Mouse (Mus musculus): ENCODE results near the gene Apom. TPM values are rescaled to one million over a fixed set of nuclear protein-coding genes. Genes with fewer than 3 reads are reported as not detected.
A peak's percentile ranks its signal among the peaks of the same experiment; 100 is the strongest.

Apom gene
- polyA plus RNA-seq, 1 experiment = 0.20 TPM

DNA sequence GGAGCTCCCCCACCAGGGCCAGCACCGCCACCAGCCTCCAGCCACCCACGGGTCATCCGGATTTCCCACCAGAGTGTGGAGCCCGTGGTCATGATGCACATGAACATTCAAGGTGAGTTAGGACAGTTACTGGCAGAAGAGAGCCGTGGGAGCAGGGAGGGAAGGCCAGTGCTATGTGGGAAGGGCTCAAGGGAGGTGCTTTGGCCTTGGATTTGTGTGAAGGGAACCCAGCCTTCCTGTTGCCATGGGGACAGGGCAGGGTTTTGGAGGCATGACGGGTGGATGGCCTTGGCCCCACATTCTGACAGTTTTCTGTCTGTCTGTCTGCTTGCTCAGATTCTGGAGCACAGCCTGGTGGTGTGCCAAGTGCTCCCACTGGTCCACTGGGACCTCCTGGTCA is 10.1 kb upstream of the Apom start:
- no peak for TF ChIP-seq FOSL1 (IDR thresholded peaks at IDR 0.05; ENCODE audit: insufficient read depth, low read length, poor library complexity, severe bottlenecking)
- TF ChIP-seq CTCF (IDR thresholded peaks at IDR 0.05; ENCODE audit: control insufficient read depth, insufficient read depth, insufficient read length) = no peak
- TF ChIP-seq MAX (IDR thresholded peaks at IDR 0.05) = no peak
- no peak for TF ChIP-seq MYOG (IDR thresholded peaks at IDR 0.05; ENCODE audit: control insufficient read depth, extremely low read depth, insufficient read length)
- no peak for TF ChIP-seq USF1 (IDR thresholded peaks at IDR 0.05; ENCODE audit: low read depth)
- TF ChIP-seq MYOD1 (IDR thresholded peaks at IDR 0.05; ENCODE audit: control insufficient read depth, insufficient read length, low read depth) = no peak
- TF ChIP-seq CEBPB (IDR thresholded peaks at IDR 0.05; ENCODE audit: low read depth) = no peak
- Histone ChIP-seq H3ac (ENCODE audit: control insufficient read depth, insufficient read length, low read depth) (no peak overlapping the region), H3K36me3 (ENCODE audit: control insufficient read depth, insufficient read depth) (peaks cover 84% of the 10 kb centered on the region), H3K79me3 (ENCODE audit: low read depth) (peaks cover 33% of the 10 kb centered on the region), H3K79me2 (ENCODE audit: control insufficient read depth, insufficient read depth) (peaks cover 40% of the 10 kb centered on the region), H3K27me3 (ENCODE audit: control insufficient read depth, insufficient read depth, insufficient read length) (no peaks in the 10 kb centered on the region), H3K4me3 (ENCODE audit: insufficient read depth, poor library complexity, severe bottlenecking) (no peak overlapping the region)

GRCm38 (mm10) chr17:35140490-35140996 is 8.7 kb upstream of the Apom start:
- Histone ChIP-seq H3K4me3 (ENCODE audit: insufficient read depth, poor library complexity, severe bottlenecking) (no peak overlapping the region), H3K36me3 (ENCODE audit: control insufficient read depth, insufficient read depth) (peaks cover 69% of the 10 kb centered on the region), H3K79me3 (ENCODE audit: low read depth) (peaks cover 46% of the 10 kb centered on the region), H3K27me3 (ENCODE audit: control insufficient read depth, insufficient read depth, insufficient read length) (no peaks in the 10 kb centered on the region), H3ac (ENCODE audit: control insufficient read depth, insufficient read length, low read depth) (no peak overlapping the region), H3K79me2 (ENCODE audit: control insufficient read depth, insufficient read depth) (peaks cover 54% of the 10 kb centered on the region)
- no peak for TF ChIP-seq CEBPB (IDR thresholded peaks at IDR 0.05; ENCODE audit: low read depth)
- TF ChIP-seq MAX (IDR thresholded peaks at IDR 0.05) = no peak
- TF ChIP-seq MYOD1 (IDR thresholded peaks at IDR 0.05; ENCODE audit: control insufficient read depth, insufficient read length, low read depth) = no peak
- TF ChIP-seq CTCF (IDR thresholded peaks at IDR 0.05; ENCODE audit: control insufficient read depth, insufficient read depth, insufficient read length) = no peak
- TF ChIP-seq FOSL1 (IDR thresholded peaks at IDR 0.05; ENCODE audit: insufficient read depth, low read length, poor library complexity, severe bottlenecking) = no peak
- TF ChIP-seq USF1 (IDR thresholded peaks at IDR 0.05; ENCODE audit: low read depth) = no peak
- TF ChIP-seq MYOG (IDR thresholded peaks at IDR 0.05; ENCODE audit: control insufficient read depth, extremely low read depth, insufficient read length) = no peak

GRCm38 (mm10) chr17:35139269-35139668 is 7.4 kb upstream of the Apom start:
- no peaks in the 10 kb centered on the region for H3K27me3 ChIP-seq (ENCODE audit: control insufficient read depth, insufficient read depth, insufficient read length)
- no peak for TF ChIP-seq USF1 (IDR thresholded peaks at IDR 0.05; ENCODE audit: low read depth)
- no peak for TF ChIP-seq MAX (IDR thresholded peaks at IDR 0.05)
- no peak for TF ChIP-seq FOSL1 (IDR thresholded peaks at IDR 0.05; ENCODE audit: insufficient read depth, low read length, poor library complexity, severe bottlenecking)
- TF ChIP-seq CTCF (IDR thresholded peaks at IDR 0.05; ENCODE audit: control insufficient read depth, insufficient read depth, insufficient read length) = no peak
- no peak for TF ChIP-seq CEBPB (IDR thresholded peaks at IDR 0.05; ENCODE audit: low read depth)
- no peak for TF ChIP-seq MYOD1 (IDR thresholded peaks at IDR 0.05; ENCODE audit: control insufficient read depth, insufficient read length, low read depth)
- TF ChIP-seq MYOG (IDR thresholded peaks at IDR 0.05; ENCODE audit: control insufficient read depth, extremely low read depth, insufficient read length) = no peak
- H3ac ChIP-seq (ENCODE audit: control insufficient read depth, insufficient read length, low read depth) = no peak overlapping the region
- H3K4me3 ChIP-seq (ENCODE audit: insufficient read depth, poor library complexity, severe bottlenecking) = no peak overlapping the region
- peaks cover 46% of the 10 kb centered on the region for H3K79me3 ChIP-seq (ENCODE audit: low read depth)
- H3K36me3 ChIP-seq (ENCODE audit: control insufficient read depth, insufficient read depth) = peaks cover 57% of the 10 kb centered on the region
- peaks cover 56% of the 10 kb centered on the region for H3K79me2 ChIP-seq (ENCODE audit: control insufficient read depth, insufficient read depth)

- peaks cover 22% of the 10 kb centered on the region for H3K36me3 ChIP-seq (ENCODE audit: control insufficient read depth, insufficient read depth)
- H3K79me3 ChIP-seq (ENCODE audit: low read depth) = peaks cover 44% of the 10 kb centered on the region
- no peak for TF ChIP-seq FOSL1 (IDR thresholded peaks at IDR 0.05; ENCODE audit: insufficient read depth, low read length, poor library complexity, severe bottlenecking)
- TF ChIP-seq CTCF (IDR thresholded peaks at IDR 0.05; ENCODE audit: control insufficient read depth, insufficient read depth, insufficient read length) = no peak
- TF ChIP-seq MYOG (IDR thresholded peaks at IDR 0.05; ENCODE audit: control insufficient read depth, extremely low read depth, insufficient read length) = no peak
- TF ChIP-seq MAX (IDR thresholded peaks at IDR 0.05) = no peak
- TF ChIP-seq USF1 (IDR thresholded peaks at IDR 0.05; ENCODE audit: low read depth) = no peak
- TF ChIP-seq MYOD1 (IDR thresholded peaks at IDR 0.05; ENCODE audit: control insufficient read depth, insufficient read length, low read depth) = no peak
- TF ChIP-seq CEBPB (IDR thresholded peaks at IDR 0.05; ENCODE audit: low read depth) = no peak
Observed at GRCm38 (mm10) chr17:35135591-35136320, 3.9 kb upstream of the Apom start.

GRCm38 (mm10) chr17:35134801-35135590 is 3.1 kb upstream of the Apom start, which contains the start of gene Bag6:
Gene Bag6, plus strand, starts transcription at chr17:35135178.
- H3K79me3 ChIP-seq (ENCODE audit: low read depth) = peaks cover 43% of the 10 kb centered on the region
- peak within 1 kb of the TSS; percentile 81 for H3K4me3 ChIP-seq (ENCODE audit: insufficient read depth, poor library complexity, severe bottlenecking)
- H3ac ChIP-seq (ENCODE audit: control insufficient read depth, insufficient read length, low read depth) = peak within 1 kb of the TSS; percentile 70
- no peaks in the 10 kb centered on the region for H3K27me3 ChIP-seq (ENCODE audit: control insufficient read depth, insufficient read depth, insufficient read length)
- TF ChIP-seq USF1 (IDR thresholded peaks at IDR 0.05; ENCODE audit: low read depth) = no peak
- peak; percentile 99 for TF ChIP-seq MAX (IDR thresholded peaks at IDR 0.05)
- H3K79me2 ChIP-seq (ENCODE audit: control insufficient read depth, insufficient read depth) = peaks cover 47% of the 10 kb centered on the region
- peaks cover 15% of the 10 kb centered on the region for H3K36me3 ChIP-seq (ENCODE audit: control insufficient read depth, insufficient read depth)

More at GRCm38 (mm10) chr17:35135591-35136320, 3.9 kb upstream of the Apom start:
- Histone ChIP-seq H3ac (ENCODE audit: control insufficient read depth, insufficient read length, low read depth) (peak overlapping the region; percentile 67), H3K27me3 (ENCODE audit: control insufficient read depth, insufficient read depth, insufficient read length) (no peaks in the 10 kb centered on the region), H3K79me2 (ENCODE audit: control insufficient read depth, insufficient read depth) (peaks cover 55% of the 10 kb centered on the region), H3K4me3 (ENCODE audit: insufficient read depth, poor library complexity, severe bottlenecking) (peak overlapping the region; percentile 81)
